Mouse (Mus musculus): Measurements from ENCODE around the gene Tom1l2. TPM values are rescaled to one million over a fixed set of nuclear protein-coding genes. Genes with fewer than 3 reads are reported as not detected.

The Tom1l2 gene
- polyA plus RNA-seq, 1 experiment from 2014 or later, result 29.5 TPM

DNA sequence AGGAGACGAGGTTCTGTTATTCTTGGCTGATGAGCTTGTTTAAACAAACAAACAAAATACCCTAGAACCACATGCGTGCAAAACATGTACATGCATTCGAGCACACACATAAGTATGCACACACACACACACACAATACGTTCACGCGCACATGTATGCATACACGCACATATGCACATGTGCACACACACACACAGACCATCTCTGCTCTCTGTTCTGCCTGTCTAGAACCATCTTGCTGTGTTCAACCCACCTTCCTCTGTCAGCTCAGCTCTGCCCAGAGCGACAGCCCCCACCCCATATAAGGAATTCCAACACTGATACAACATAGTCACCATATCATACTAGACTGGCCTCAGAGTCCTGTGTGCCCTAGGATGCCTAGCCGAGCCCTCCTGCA, 96.0 kb downstream of the Tom1l2 start:
- 79% methylated on average over 9 of the region's 9 CpGs for WGBS

DNA sequence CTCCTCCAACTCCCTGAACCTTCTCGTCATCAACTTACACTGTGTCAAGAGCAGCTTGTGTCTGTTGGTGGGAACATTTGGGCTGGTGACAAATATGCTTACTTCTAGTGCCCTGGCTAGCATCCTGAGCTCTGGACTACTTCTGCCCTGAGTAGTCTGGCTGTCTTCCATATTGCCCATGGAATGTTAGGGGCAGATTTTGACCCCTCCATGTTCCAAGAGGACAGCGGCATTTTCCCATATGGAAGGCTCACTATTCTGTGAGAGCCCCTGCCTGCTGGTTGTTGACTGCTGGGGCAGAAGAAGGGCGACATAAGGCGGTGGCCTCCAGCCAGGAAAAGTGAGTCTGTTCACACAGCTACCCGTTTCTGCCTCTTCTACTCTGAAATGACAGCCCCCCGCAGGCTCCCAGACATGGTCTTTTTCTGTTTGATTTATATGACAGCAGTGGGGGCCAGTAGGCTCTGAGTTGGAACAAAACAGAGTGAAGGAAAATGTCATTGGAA, 96.5 kb downstream of the Tom1l2 start:
- no peak overlapping the region for H3K4me3 ChIP-seq
- H3K4me2 ChIP-seq, result no peak overlapping the region
- peaks cover 37% of the 10 kb centered on the region for H3K36me3 ChIP-seq
- no peak overlapping the region for H3K9ac ChIP-seq
- H3K27ac ChIP-seq, result no peak overlapping the region
- ATAC-seq (ENCODE audit: insufficient number of reproducible peaks, insufficient read depth, low FRiP score, low TSS enrichment, low read depth), result no peak
- peaks cover 12% of the 10 kb centered on the region; the same call in 1 of the 2 replicates for H3K4me1 ChIP-seq
- no peaks in the 10 kb centered on the region for H3K9me3 ChIP-seq
- 69% methylated on average over 6 of the region's 6 CpGs for WGBS
- H3K27me3 ChIP-seq, result no peaks in the 10 kb centered on the region

More for the DNA sequence above, 96.0 kb downstream of the Tom1l2 start:
- H3K9ac ChIP-seq, result no peak overlapping the region
- no peaks in the 10 kb centered on the region for H3K9me3 ChIP-seq
- peaks cover 12% of the 10 kb centered on the region; the same call in 1 of the 2 replicates for H3K4me1 ChIP-seq
- ATAC-seq (ENCODE audit: insufficient number of reproducible peaks, insufficient read depth, low FRiP score, low TSS enrichment, low read depth), result no peak
- H3K4me2 ChIP-seq, result no peak overlapping the region
- H3K27me3 ChIP-seq, result no peaks in the 10 kb centered on the region
- H3K36me3 ChIP-seq, result peaks cover 33% of the 10 kb centered on the region
- peak overlapping the region; percentile 39 for H3K27ac ChIP-seq
- no peak overlapping the region for H3K4me3 ChIP-seq

DNA sequence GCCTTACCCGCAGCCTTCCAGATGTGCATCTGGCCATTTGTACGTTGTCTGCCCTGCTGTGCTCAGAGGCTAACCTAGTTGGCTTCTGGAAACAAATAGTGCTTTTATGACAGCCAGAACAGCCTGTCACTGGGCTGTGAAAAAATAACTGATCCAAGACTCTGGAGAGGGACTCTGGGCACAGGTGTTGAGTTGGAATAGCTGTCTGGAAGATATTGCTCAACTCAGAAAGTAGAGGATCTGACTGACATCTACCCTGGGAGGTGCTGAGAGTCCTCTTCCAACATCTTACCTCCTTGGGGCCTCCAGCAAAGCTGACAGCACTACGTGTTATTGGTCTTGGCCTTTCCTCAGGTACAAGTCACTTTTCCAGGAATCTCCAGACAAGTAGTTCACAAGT, 97.1 kb downstream of the Tom1l2 start:
- no peaks in the 10 kb centered on the region for H3K9me3 ChIP-seq
- no peak overlapping the region for H3K4me2 ChIP-seq
- H3K27ac ChIP-seq, result no peak overlapping the region
- H3K4me1 ChIP-seq, result peaks cover 12% of the 10 kb centered on the region; the same call in 1 of the 2 replicates
- WGBS, result 73% methylated on average over 3 of the region's 3 CpGs
- H3K9ac ChIP-seq, result no peak overlapping the region
- no peak for ATAC-seq (ENCODE audit: insufficient number of reproducible peaks, insufficient read depth, low FRiP score, low TSS enrichment, low read depth)
- H3K4me3 ChIP-seq, result no peak overlapping the region
- H3K27me3 ChIP-seq, result no peaks in the 10 kb centered on the region
- H3K36me3 ChIP-seq, result peaks cover 38% of the 10 kb centered on the region

DNA sequence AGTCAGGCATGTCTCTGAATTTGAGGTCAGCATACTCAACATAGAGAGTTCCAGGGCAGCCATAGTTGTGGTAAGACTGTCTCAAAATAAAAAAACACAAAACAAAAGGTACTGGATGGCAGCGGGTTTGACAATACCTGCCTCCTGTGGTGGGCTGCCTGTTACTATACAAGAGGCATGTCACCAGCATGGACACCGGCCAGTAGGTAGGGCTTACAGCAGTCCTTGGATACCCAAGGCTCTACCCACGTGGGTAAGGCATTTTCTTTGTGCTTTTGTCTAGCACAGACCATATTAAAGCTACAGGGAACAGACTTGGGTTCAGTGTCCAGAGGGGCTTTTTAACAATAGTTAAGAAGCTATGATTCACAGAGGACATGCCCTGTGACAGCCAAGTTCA, 97.5 kb downstream of the Tom1l2 start:
- no peak overlapping the region for H3K4me3 ChIP-seq
- 82% methylated on average over 3 of the region's 3 CpGs for WGBS
- H3K36me3 ChIP-seq, result peaks cover 40% of the 10 kb centered on the region

DNA sequence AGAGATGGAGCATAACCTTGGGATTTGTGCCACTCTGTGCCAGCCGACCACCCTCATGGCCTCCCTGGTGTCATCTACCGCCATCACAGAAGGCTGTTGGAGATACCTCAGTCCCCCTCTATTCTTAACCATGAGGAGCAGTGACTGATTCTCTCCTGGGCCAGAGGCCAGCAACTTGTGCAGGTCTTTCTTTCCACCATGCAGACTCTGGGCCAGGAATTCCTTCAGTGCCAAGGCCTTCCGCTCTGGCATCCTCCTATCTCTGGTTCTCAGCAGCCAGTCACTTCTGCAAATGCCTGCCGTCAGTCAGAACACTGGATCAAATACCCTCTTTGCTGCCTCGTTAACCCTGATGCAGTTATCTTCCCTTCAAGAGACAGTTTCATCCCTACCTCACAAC, 98.4 kb downstream of the Tom1l2 start:
- H3K36me3 ChIP-seq, result peaks cover 44% of the 10 kb centered on the region
- peaks cover 12% of the 10 kb centered on the region; the same call in 1 of the 2 replicates for H3K4me1 ChIP-seq
- no peaks in the 10 kb centered on the region for H3K27me3 ChIP-seq
- H3K27ac ChIP-seq, result no peak overlapping the region
- no peaks in the 10 kb centered on the region for H3K9me3 ChIP-seq
- no peak for ATAC-seq (ENCODE audit: insufficient number of reproducible peaks, insufficient read depth, low FRiP score, low TSS enrichment, low read depth)
- WGBS, result 84% methylated on average over 5 of the region's 5 CpGs
- H3K9ac ChIP-seq, result no peak overlapping the region
- no peak overlapping the region for H3K4me2 ChIP-seq
- H3K4me3 ChIP-seq, result no peak overlapping the region

More for the DNA sequence above, 97.5 kb downstream of the Tom1l2 start:
- Histone ChIP-seq H3K9ac (no peak overlapping the region), H3K27me3 (no peaks in the 10 kb centered on the region), H3K4me1 (peaks cover 12% of the 10 kb centered on the region; the same call in 1 of the 2 replicates), H3K4me2 (no peak overlapping the region), H3K9me3 (no peaks in the 10 kb centered on the region), H3K27ac (no peak overlapping the region)
- ATAC-seq (ENCODE audit: insufficient number of reproducible peaks, insufficient read depth, low FRiP score, low TSS enrichment, low read depth), result no peak

GRCm38 (mm10) chr11:60253546-60253945, 99.2 kb downstream of the Tom1l2 start:
- H3K9ac ChIP-seq, result no peak overlapping the region
- no peak overlapping the region for H3K4me3 ChIP-seq
- H3K27ac ChIP-seq, result no peak overlapping the region
- H3K36me3 ChIP-seq, result peaks cover 41% of the 10 kb centered on the region
- ATAC-seq (ENCODE audit: insufficient number of reproducible peaks, insufficient read depth, low FRiP score, low TSS enrichment, low read depth), result no peak
- peaks cover 18% of the 10 kb centered on the region for H3K4me1 ChIP-seq
- no peaks in the 10 kb centered on the region for H3K9me3 ChIP-seq
- 93% methylated on average over 2 of the region's 2 CpGs for WGBS
- no peaks in the 10 kb centered on the region for H3K27me3 ChIP-seq
- no peak overlapping the region for H3K4me2 ChIP-seq

DNA sequence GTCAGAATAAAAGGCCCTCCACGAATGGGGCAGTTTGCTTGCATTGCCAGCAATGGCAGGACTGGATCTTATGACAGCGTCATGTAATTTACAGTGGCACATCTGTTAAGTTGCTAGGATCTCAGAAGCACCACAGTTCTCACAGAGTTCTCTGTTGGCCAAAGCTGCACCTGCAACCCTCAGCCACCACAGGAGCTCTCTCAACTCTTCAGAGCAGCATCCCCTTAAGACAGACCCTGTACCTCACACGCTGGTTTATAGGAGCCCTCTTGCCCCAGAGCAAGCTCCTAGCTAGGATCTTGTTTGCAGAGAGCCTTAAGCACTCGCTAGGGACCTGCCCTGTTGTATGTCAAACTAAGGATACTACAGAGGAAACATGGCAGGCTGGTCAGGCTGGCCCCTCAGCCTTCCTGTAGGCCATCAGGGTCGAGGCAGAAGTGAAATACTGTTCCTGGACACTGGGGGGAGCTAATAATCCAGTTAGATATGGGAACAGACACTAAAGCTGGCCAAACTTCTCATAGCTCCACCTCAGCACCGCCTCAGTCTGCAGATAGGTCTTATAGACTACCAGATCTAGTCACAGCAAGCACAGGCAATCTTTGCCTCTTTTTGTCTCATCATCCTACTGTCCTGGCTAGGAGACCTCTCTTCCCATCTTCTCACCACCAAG, 101.6 kb downstream of the Tom1l2 start:
- Histone ChIP-seq H3K9me3 (no peaks in the 10 kb centered on the region), H3K27ac (no peak overlapping the region)
- 57% methylated on average over 6 of the region's 6 CpGs for WGBS

GRCm38 (mm10) chr11:60249885-60250284, 102.8 kb downstream of the Tom1l2 start:
- Histone ChIP-seq H3K4me1 (peaks cover 18% of the 10 kb centered on the region), H3K36me3 (peaks cover 26% of the 10 kb centered on the region), H3K9ac (no peak overlapping the region), H3K27ac (no peak overlapping the region), H3K9me3 (no peaks in the 10 kb centered on the region), H3K4me3 (no peak overlapping the region), H3K4me2 (no peak overlapping the region), H3K27me3 (no peaks in the 10 kb centered on the region)
- no peak for ATAC-seq (ENCODE audit: insufficient number of reproducible peaks, insufficient read depth, low FRiP score, low TSS enrichment, low read depth)
- 72% methylated on average over 2 of the region's 2 CpGs for WGBS

More for the DNA sequence above, 101.6 kb downstream of the Tom1l2 start:
- Histone ChIP-seq H3K4me2 (no peak overlapping the region), H3K9ac (no peak overlapping the region), H3K27me3 (no peaks in the 10 kb centered on the region), H3K4me3 (no peak overlapping the region), H3K4me1 (peaks cover 20% of the 10 kb centered on the region), H3K36me3 (peaks cover 26% of the 10 kb centered on the region)
- ATAC-seq (ENCODE audit: insufficient number of reproducible peaks, insufficient read depth, low FRiP score, low TSS enrichment, low read depth), result no peak

- 51% methylated on average over 13 of the region's 13 CpGs for WGBS
- H3K27me3 ChIP-seq, result no peaks in the 10 kb centered on the region
- no peak for ATAC-seq (ENCODE audit: insufficient number of reproducible peaks, insufficient read depth, low FRiP score, low TSS enrichment, low read depth)
- no peak overlapping the region for H3K4me3 ChIP-seq
- H3K36me3 ChIP-seq, result peaks cover 22% of the 10 kb centered on the region; the same call in 1 of the 2 replicates
- H3K4me2 ChIP-seq, result no peak overlapping the region
- H3K27ac ChIP-seq, result peak overlapping the region; percentile 39; the same call in 1 of the 2 replicates
- H3K9me3 ChIP-seq, result no peaks in the 10 kb centered on the region
- no peak overlapping the region for H3K9ac ChIP-seq
- H3K4me1 ChIP-seq, result peaks cover 18% of the 10 kb centered on the region
Observed at GRCm38 (mm10) chr11:60248596-60249404, 103.9 kb downstream of the Tom1l2 start.

- Histone ChIP-seq H3K4me3 (no peak overlapping the region), H3K27me3 (no peaks in the 10 kb centered on the region), H3K9ac (no peak overlapping the region), H3K36me3 (peaks cover 19% of the 10 kb centered on the region; the same call in 1 of the 2 replicates), H3K9me3 (no peaks in the 10 kb centered on the region), H3K4me1 (peaks cover 18% of the 10 kb centered on the region), H3K4me2 (no peak overlapping the region), H3K27ac (peak overlapping the region; percentile 39; the same call in 1 of the 2 replicates)
- ATAC-seq (ENCODE audit: insufficient number of reproducible peaks, insufficient read depth, low FRiP score, low TSS enrichment, low read depth), result no peak
- 39% methylated on average over 5 of the region's 5 CpGs for WGBS
Observed at GRCm38 (mm10) chr11:60247753-60248550, 104.8 kb downstream of the Tom1l2 start.

DNA sequence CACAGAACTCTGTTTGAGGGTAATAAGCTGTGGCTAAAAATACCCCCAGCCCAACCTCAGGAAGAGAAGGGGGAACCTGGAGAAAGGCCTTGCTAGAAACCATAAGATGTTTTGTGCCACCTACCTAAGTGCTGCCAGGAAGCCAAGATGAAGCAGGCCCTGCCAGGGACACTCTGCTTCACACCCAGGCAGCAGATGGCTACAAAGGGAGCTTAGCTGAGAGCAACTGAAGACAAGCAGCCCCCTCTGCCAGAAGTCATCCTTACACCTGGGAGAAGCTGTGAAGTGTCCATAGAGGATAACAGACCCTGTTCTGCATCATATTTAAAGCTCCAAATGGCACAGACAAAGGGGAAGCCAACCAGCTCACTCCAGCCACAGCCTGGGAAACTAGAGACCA, 106.6 kb downstream of the Tom1l2 start:
- Histone ChIP-seq H3K4me1 (peaks cover 18% of the 10 kb centered on the region), H3K4me2 (no peak overlapping the region), H3K36me3 (peaks cover 25% of the 10 kb centered on the region), H3K4me3 (no peak overlapping the region), H3K27me3 (no peaks in the 10 kb centered on the region), H3K9me3 (no peaks in the 10 kb centered on the region), H3K9ac (no peak overlapping the region), H3K27ac (no peak overlapping the region)
- no peak for ATAC-seq (ENCODE audit: insufficient number of reproducible peaks, insufficient read depth, low FRiP score, low TSS enrichment, low read depth)

Data from embryonic facial prominence, embryonic 13.5 days (tissue).